Mouse (Mus musculus) ES-E14 (cell line): Measurements from ENCODE around the gene Pla1a.

Source experiments
- ZC3H11A ChIP-seq: IDR thresholded peaks from 2 replicates; pipeline ENCODE4 v1.6.1; 2012; ENCODE audit warnings: low read depth, mild to moderate bottlenecking, inconsistent platforms, low read length, borderline replicate concordance
- ZNF384 ChIP-seq: IDR thresholded peaks from 2 replicates; pipeline ENCODE4 v1.6.1; 2012; ENCODE audit warnings: low read depth, low read length, inconsistent platforms

DNA sequence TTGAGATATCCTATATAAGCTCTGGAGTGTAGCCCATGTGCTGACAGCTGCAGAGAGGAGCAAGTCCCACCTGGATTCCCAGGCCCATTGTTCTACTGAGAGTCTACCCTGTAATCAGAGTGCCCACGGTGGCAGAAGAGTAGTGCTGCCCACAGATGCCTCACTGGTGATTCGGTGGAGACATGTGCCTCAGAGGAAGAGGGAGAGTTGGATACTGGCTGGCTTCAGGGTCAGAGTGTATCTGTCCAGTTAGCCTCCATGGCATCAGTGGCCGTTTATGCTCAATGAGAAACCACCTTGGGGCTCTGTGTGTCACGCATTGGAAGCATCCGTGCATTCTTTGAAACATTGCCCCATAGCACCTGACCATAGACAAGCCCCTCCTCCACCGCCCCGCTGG is 69.3 kb downstream of the Pla1a start:
- TF ChIP-seq ZC3H11A (no peak), ZNF384 (no peak)
